Mouse (Mus musculus): ENCODE measurements at regions not wholly inside any gene's neighbourhood (a gene's known extent, or its start where the extent isn't known, plus 50 kb on each side); places are given as distances from the start of the nearest gene placed in this dataset.

- no peak for DNase-seq (ENCODE audit: low spot score in 2 of 2)
- intact Hi-C loops (cut with DNase I): no loop called here
Measured at GRCm38 (mm10) chr4:16820371-16820770, 2784.9 kb upstream of the Gm12353 start.

GRCm38 (mm10) chr4:16831598-16831997, 2773.7 kb upstream of the Gm12353 start:
- DNase-seq (ENCODE audit: low spot score in 2 of 2): no peak
- intact Hi-C loops (cut with DNase I): no loop called here

GRCm38 (mm10) chr4:16848096-16848495, 2757.2 kb upstream of the Gm12353 start:
- DNase-seq (ENCODE audit: low spot score in 2 of 2): peak; percentile 16 to 56
- intact Hi-C loops (cut with DNase I): no loop called here

- DNase-seq (ENCODE audit: low spot score in 2 of 2): peak; percentile 53 to 78
- intact Hi-C loops (cut with DNase I): no loop called here
Measured at GRCm38 (mm10) chr4:16852670-16853069, 2752.6 kb upstream of the Gm12353 start.
